Mouse (Mus musculus): ENCODE results near the gene Zfp523.

GRCm38 (mm10) chr17:28140431-28141204 is 36.3 kb upstream of the Zfp523 start:
- no peak for TF ChIP-seq POLR2A (IDR thresholded peaks at IDR 0.05; ENCODE audit: low read depth, low read length)
- TF ChIP-seq CTCF (IDR thresholded peaks at IDR 0.05; ENCODE audit: extremely low read depth, insufficient read depth, insufficient read length, insufficient replicate concordance), result no peak
